Comparison of ENCODE assay signal across 14 mouse cellular contexts in the genomic region with DNA sequence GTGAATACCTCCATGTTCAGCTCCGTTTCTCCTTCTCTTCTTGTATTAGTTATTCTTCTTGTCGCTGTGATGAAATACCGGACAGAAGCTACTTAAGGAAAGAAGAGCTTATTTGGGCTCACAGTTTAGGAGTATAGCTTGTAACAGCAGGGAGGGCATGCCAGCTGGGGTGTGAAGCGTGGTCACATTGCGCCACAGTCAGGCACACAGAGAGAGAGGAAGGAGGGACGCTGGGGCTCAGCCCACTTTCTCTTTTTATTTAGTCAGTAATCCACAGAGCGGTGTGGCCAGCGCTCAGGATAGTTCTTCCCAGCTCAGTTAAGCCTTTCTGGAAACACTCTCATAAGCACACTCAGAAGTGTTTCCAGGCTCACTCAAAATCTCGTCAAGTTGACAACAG.
A peak's percentile ranks its signal among the peaks of the same experiment; 100 is the strongest.
DNase-seq lines count a peak whose midpoint lies in the region; ATAC-seq and TF ChIP-seq lines count a peak whose summit lies in the region.
"Had no signal": no experiment of that assay in that cellular context is flagged by ENCODE, and none has a peak within 500 bp of the region (broad histone marks: within the 10 kb centered on the region; RNA-seq: fewer than 3 reads in every experiment).

No protein-coding gene starts in this region.

- H3K9ac ChIP-seq in forebrain, postnatal 0 days, result no peak overlapping the region
- no peak overlapping the region for H3K9ac ChIP-seq in kidney, embryonic 14.5 days (ENCODE audit: low read depth, low read length)

- no peak for TF ChIP-seq CTCF in C2C12 (IDR thresholded peaks at IDR 0.05; ENCODE audit: control insufficient read depth, insufficient read depth, insufficient read length)
- no peak for TF ChIP-seq CTCF in forebrain, postnatal 0 days (IDR thresholded peaks at IDR 0.05; ENCODE audit: low read depth)

- H3K4me2 ChIP-seq in forebrain, postnatal 0 days (ENCODE audit: low read depth), result no peak overlapping the region
- H3K4me2 ChIP-seq in kidney, embryonic 14.5 days (replicated peaks; ENCODE audit: low read depth, low read length), result no peak overlapping the region

- peak; percentile 22 for DNase-seq in left cerebral cortex, adult 11 months (ENCODE audit: low spot score)
- DNase-seq in left cerebral cortex, postnatal 10 days (ENCODE audit: extremely low spot score in 1 of 2, low spot score in 2 of 2), result no peak
- peak; percentile 28 to 44 for DNase-seq in left cerebral cortex, postnatal 14 days (ENCODE audit: low spot score in 2 of 2)
- peak; percentile 51 to 71 for DNase-seq in right cerebral cortex, postnatal 10 days (ENCODE audit: low spot score in 2 of 2)
- no peak for DNase-seq in forebrain, postnatal 0 days
- no peak for DNase-seq in cerebellum, postnatal 4 days (ENCODE audit: low spot score in 2 of 2)
- DNase-seq: adrenal gland, postnatal 36 days; cerebellum, adult 11-12 months; heart, postnatal 10 days; kidney, postnatal 10 days had no signal

- no peak overlapping the region for H3K27ac ChIP-seq in forebrain, postnatal 0 days (ENCODE audit: low read depth, low read length)
- H3K27ac ChIP-seq in kidney, embryonic 14.5 days (ENCODE audit: low read depth, low read length), result no peak overlapping the region
- H3K27ac ChIP-seq: left cerebral cortex, adult 2 months; midbrain, embryonic 10.5 days had no signal

- no peaks in the 10 kb centered on the region for H3K36me3 ChIP-seq in C2C12 (ENCODE audit: control insufficient read depth, insufficient read depth)
- no peaks in the 10 kb centered on the region for H3K36me3 ChIP-seq in forebrain, postnatal 0 days (ENCODE audit: insufficient read depth)
- H3K36me3 ChIP-seq in kidney, embryonic 14.5 days (ENCODE audit: control insufficient read depth, insufficient read depth, low read length), result no peaks in the 10 kb centered on the region
- H3K36me3 ChIP-seq: midbrain, embryonic 10.5 days had no signal

- no peaks in the 10 kb centered on the region for H3K9me3 ChIP-seq in forebrain, postnatal 0 days (ENCODE audit: low read length)
- H3K9me3 ChIP-seq in kidney, embryonic 14.5 days (ENCODE audit: control insufficient read depth, low read length), result no peaks in the 10 kb centered on the region
- H3K9me3 ChIP-seq: midbrain, embryonic 10.5 days had no signal

- intact Hi-C loops in left cerebral cortex, postnatal 10 days (cut with DNase I), result no loop called here
- intact Hi-C loops in left cerebral cortex, postnatal 14 days (cut with DNase I), result no loop called here

- peaks cover 3% of the 10 kb centered on the region; the same call in 1 of the 2 replicates for H3K4me1 ChIP-seq in forebrain, postnatal 0 days (ENCODE audit: insufficient read depth)
- no peaks in the 10 kb centered on the region for H3K4me1 ChIP-seq in kidney, embryonic 14.5 days (ENCODE audit: control insufficient read depth, insufficient read depth, low read length)
- H3K4me1 ChIP-seq: midbrain, embryonic 10.5 days had no signal

- no peak overlapping the region for H3ac ChIP-seq in C2C12 (ENCODE audit: control insufficient read depth, insufficient read length, low read depth)

- no peaks in the 10 kb centered on the region for H3K79me3 ChIP-seq in C2C12 (ENCODE audit: low read depth)

- 72% methylated on average over 9 of the region's 9 CpGs for WGBS in forebrain, postnatal 0 days
- WGBS in kidney, embryonic 14.5 days, result 86% methylated on average over 9 of the region's 9 CpGs

- H3K27me3 ChIP-seq in C2C12 (ENCODE audit: control insufficient read depth, insufficient read depth, insufficient read length), result no peaks in the 10 kb centered on the region
- no peaks in the 10 kb centered on the region for H3K27me3 ChIP-seq in forebrain, postnatal 0 days (ENCODE audit: insufficient read depth, low read length)
- 0 out of 2 replicates have a peak, but pooled peaks cover 6% of the 10 kb centered on the region for H3K27me3 ChIP-seq in kidney, embryonic 14.5 days (ENCODE audit: control insufficient read depth, insufficient read depth, low read length)

- ATAC-seq in forebrain, postnatal 0 days, result no peak
- ATAC-seq in kidney, embryonic 14.5 days (ENCODE audit: low FRiP score, low TSS enrichment), result no peak

- H3K79me2 ChIP-seq in C2C12 (ENCODE audit: control insufficient read depth, insufficient read depth), result no peaks in the 10 kb centered on the region

- H3K4me3 ChIP-seq in C2C12 (ENCODE audit: insufficient read depth, poor library complexity, severe bottlenecking), result no peak overlapping the region
- no peak overlapping the region for H3K4me3 ChIP-seq in forebrain, postnatal 0 days (ENCODE audit: low read depth, low read length)
- H3K4me3 ChIP-seq in kidney, embryonic 14.5 days (ENCODE audit: low read length), result no peak overlapping the region
- H3K4me3 ChIP-seq: left cerebral cortex, adult 2 months; midbrain, embryonic 10.5 days had no signal

TF ChIP-seq in C2C12, 6 proteins besides CTCF, POLR2A, EP300 and RAD21:
- peak; percentile 24 for TF ChIP-seq CEBPB (IDR thresholded peaks at IDR 0.05; ENCODE audit: low read depth)
- TF ChIP-seq FOSL1 (IDR thresholded peaks at IDR 0.05; ENCODE audit: insufficient read depth, low read length, poor library complexity, severe bottlenecking), result no peak

Comparison
In these comparisons a context has a peak if more than half of its experiments do, and no peak if none do; other contexts are left out.
1. DNase-seq: peak in left cerebral cortex, adult 11 months (single experiment), left cerebral cortex, postnatal 14 days (2 of 2) and right cerebral cortex, postnatal 10 days (2 of 2); none in left cerebral cortex, postnatal 10 days (0 of 2), forebrain, postnatal 0 days (single experiment) and cerebellum, postnatal 4 days (0 of 2).